Mouse (Mus musculus): ENCODE results near the gene Mtmr14.

The Mtmr14 gene

GRCm38 (mm10) chr6:113237542-113238270 lies at the start of gene Mtmr14:
TSS of gene Mtmr14 (plus strand) at chr6:113237843.
- DNase-seq (ENCODE audit: low spot score in 2 of 2), result peak; percentile 99 to 100

DNA sequence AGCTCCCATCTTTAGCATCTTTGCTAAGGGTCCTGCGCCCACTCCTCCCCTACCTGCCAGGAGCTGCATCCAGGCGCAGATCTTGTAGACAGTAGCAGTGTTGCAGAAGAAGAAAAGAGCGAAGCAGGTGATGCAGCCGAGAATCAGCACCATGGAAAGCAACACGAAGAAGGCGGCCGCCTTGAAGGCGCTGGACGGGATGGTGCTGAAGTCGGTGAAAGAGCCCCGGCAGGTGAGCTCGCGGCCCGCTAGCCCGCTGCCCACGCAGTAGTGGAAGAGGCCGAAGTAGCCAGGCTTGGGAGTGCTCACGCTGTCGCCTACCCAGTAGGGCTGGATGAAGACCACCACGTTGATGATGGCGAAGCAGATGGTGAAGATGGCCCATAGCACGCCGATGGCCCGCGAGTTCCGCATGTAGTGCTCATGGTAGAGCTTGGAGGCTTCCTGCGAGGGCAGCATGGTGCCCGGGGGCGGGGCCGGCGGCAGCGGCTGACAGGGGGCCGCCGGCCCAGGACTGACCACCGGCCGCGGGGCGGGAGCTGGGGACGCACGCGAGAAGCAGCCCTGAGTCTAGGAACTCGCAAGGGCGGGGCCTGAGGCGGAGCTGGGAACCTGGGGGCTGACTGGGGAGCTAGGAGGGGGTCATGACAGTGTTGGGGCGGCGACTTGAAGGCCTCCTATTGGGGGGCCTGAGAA lies 43.7 kb upstream of the Mtmr14 start:
- DNase-seq (ENCODE audit: low spot score in 2 of 2), result peak in 1 of 2 experiments; percentile 12

- no peak for DNase-seq (ENCODE audit: low spot score in 2 of 2)
These were observed 43.2 kb upstream of the Mtmr14 start for GRCm38 (mm10) chr6:113194517-113194840.

GRCm38 (mm10) chr6:113194841-113195595 lies 42.6 kb upstream of the Mtmr14 start, which contains the start of gene Lhfpl4:
TSS of gene Lhfpl4 (minus strand) at chr6:113195384.
- DNase-seq (ENCODE audit: low spot score in 2 of 2), result no peak

DNA sequence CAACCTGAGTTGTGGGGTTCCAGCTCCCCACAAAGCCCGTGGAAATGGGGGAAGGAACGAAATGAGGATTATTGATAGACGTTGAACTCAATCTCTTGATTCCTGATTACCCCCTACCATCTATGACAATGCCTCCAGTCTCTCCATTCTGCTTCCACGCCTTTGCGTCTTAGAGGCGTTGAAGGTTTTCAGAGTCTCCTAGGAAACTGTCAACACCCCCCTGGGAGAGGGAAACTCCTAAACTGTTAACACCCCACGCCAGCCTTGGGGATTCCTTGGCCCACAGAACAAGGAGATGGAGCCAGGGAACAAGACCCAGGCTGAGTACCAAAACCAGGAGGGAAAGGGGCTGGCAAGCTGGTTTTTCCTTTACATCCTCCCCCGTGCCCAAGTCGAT lies 42.0 kb upstream of the Mtmr14 start:
- no peak for DNase-seq (ENCODE audit: low spot score in 2 of 2)

- no peak for DNase-seq (ENCODE audit: low spot score in 2 of 2)
These were observed 21.4 kb upstream of the Mtmr14 start for GRCm38 (mm10) chr6:113216280-113216679.

DNA sequence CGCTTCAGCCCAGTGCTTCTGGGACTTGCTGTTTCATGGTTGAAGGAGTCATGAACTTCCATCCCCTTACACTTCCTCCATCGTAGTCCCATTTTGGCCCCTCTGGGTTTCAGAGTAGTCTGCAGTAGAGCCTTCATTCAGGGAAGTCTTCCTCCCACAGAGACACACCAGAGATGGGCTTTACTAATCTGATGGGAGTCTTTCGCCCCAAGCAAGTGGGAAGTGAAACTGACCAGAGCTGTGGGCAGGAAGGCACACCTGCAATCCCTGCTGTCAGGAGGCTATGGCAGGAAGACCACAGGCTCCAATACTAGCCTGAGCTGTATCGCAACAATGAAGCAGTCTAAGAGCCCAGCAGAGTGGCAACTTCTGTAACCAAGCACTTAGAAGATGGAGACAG lies 11.8 kb upstream of the Mtmr14 start:
- peak in 1 of 2 experiments; percentile 12 for DNase-seq (ENCODE audit: low spot score in 2 of 2)

- DNase-seq (ENCODE audit: low spot score in 2 of 2), result no peak
These were observed 10.9 kb upstream of the Mtmr14 start for GRCm38 (mm10) chr6:113226705-113227104.

GRCm38 (mm10) chr6:113235141-113235540 lies 2.5 kb upstream of the Mtmr14 start:
- DNase-seq (ENCODE audit: low spot score in 2 of 2), result no peak

GRCm38 (mm10) chr6:113238442-113238841 lies 799 bp downstream of the Mtmr14 start:
- DNase-seq (ENCODE audit: low spot score in 2 of 2), result peak; percentile 54 to 58

DNA sequence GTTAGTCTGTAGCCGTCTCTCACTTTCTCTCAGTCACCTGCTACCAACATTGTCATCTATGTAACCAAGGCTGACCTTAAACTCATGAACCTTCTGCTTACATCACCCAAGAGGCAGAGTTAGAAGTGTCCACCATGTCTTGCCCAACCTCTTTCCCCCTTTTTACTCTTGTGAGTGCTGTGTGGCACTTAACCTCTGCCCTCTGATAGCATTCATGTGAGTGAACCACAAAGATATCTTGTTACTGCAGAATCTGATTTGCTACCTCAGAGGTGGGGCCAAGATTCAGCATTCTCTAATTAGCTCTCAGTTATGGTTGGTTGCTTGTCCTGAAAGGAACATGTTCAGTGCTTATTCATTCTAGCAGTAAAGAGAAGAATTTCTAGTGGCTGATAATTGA lies 5.1 kb downstream of the Mtmr14 start:
- no peak for DNase-seq (ENCODE audit: low spot score in 2 of 2)

DNA sequence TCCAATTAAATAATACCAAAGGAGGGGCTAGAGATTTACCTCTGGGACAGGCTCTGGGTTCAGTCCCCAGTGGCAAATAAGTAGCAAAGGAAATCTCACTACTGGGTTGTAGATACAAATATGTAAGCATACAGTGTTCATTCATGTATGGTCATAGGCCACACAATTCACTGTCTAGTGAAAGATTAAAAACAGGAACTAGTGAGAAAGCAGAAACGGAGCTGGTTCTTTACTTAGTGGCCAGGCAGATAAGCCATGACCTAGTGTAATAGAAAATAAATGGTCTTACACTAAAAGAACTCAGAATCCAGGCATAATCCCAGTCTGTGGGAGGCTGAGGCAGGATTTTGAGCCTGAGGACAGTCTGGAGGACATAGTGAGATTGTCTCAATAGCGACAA lies 7.9 kb downstream of the Mtmr14 start:
- DNase-seq (ENCODE audit: low spot score in 2 of 2), result no peak

DNA sequence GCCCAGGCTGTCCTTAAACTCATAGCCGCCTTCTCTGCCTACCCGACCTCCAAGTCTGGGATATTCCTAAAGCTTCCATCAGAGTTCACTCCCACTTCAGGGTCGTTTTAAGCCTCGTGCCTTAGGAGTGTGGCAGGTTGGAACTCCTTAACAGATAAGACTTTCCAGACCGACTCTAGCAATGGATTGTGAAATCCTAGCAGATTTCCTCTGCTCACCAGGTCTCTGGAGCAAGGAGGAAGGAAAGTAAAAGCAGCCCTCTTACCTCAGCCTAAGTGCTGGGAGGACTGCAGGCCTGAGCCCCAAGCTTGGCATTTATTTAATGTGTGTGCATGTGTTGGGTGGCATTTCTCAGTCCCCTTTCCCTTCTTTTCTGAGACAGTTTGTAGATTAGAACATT lies 13.1 kb downstream of the Mtmr14 start:
- no peak for DNase-seq (ENCODE audit: low spot score in 2 of 2)

DNA sequence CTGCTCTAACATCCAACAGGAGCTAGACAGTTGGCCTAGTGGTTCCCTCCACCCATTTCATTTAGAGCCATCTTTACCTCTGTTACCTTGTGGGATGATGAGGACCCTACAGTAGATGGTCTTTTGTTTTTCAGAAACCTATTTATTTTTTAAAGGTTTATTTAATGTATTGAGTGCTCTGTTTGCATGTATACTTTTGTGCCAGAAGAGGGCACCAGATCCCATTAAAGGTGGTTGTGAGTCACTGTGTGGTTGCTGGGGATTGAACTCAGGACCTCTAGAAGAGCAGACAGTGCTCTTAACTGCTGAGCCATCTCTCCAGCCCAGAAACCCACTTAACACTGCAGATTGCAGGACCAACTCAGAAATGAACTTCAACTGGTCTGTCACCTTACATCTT lies 14.3 kb downstream of the Mtmr14 start:
- DNase-seq (ENCODE audit: low spot score in 2 of 2), result no peak

DNA sequence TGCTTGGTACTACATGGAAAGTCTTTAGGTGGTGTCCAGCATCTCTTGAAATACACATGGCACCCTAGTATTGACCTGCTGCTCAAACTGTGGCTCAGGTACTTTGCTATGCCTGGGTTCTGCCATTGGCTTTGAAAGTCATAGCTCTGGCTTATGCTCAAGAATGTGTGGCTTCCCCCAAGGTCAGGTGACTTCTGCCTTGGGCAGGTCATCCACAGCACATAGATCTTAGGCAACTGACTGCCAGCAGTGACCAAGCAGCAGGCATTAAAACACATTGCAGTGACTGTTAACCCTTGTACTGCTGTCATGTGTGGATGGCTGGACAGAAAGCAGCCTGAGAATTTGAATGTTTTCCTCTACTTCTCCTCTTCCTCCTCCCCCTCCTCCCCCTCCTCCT lies 17.3 kb downstream of the Mtmr14 start:
- no peak for DNase-seq (ENCODE audit: low spot score in 2 of 2)

- DNase-seq (ENCODE audit: low spot score in 2 of 2), result peak in 1 of 2 experiments; percentile 10
These were observed 23.7 kb downstream of the Mtmr14 start for GRCm38 (mm10) chr6:113261174-113261858.

DNA sequence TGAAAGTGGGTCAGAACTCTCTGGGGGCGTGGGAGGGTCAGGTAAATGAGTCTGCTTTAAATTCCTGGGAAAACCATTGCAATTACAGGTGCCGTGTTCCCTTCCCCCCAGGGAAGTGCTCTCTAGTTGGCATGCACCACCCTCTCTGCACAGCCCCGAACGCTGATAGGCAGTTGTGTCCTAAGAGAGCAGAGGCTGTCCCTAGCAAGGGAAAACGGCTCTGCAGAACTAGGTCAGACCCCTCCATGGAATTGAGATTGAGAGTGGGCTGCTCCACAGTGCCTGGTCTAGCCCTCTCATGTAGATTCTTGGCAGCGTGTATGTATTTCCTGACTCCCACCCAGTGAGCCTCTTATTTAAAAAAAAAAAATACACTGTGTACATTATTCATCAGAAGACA lies 25.9 kb downstream of the Mtmr14 start:
- no peak for DNase-seq (ENCODE audit: low spot score in 2 of 2)

DNA sequence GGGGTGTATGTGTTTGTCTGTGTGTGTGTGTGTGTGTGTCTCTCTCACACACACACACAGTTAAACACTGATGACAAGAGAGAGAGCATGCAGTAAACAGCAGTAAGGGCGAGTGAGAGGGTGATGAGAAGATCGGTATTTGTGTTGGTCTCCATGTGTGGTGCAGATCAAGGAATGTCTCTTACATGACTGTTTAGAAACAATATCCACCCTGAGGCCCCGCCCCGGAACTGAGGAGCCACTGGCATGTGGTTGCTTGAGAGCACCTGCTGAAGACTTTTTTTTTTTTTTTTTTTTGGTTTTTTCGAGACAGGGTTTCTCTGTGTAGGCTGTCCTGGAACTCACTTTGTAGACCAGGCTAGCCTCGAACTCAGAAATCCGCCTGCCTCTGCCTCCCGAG lies 26.8 kb downstream of the Mtmr14 start:
- no peak for DNase-seq (ENCODE audit: low spot score in 2 of 2)

DNA sequence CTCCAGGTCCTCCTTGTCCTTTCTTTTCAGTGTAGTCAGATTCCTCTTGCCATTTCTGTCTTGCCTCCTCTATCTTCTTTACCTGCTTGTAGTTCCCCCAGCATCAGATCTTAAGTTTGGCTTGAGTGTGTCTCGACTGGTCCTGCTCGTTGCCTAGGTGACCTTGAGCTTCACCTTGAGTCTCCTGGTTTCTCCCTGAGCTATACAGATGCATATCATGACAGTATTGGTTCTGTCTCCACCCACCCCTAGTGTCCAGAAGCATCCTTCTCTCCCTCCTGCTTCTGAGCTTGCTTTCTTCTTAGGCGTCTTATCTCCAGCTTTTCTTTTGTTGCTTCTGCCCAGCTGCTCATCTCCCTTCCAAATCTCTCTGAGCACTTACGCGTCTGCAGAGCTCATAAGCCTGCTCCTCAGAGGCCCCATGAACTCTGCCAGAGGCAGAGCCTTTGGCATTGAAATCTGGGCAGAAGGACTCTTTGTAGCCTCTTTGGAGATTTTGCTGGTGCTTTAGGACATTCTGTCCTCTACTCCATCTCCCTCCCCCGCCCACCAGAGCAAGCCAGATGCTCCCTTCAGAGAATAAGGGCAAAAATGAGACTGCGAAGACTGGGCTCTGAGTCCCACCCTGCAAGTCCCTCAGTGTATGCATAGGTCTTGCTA lies 29.5 kb downstream of the Mtmr14 start:
- DNase-seq (ENCODE audit: low spot score in 2 of 2), result no peak

DNA sequence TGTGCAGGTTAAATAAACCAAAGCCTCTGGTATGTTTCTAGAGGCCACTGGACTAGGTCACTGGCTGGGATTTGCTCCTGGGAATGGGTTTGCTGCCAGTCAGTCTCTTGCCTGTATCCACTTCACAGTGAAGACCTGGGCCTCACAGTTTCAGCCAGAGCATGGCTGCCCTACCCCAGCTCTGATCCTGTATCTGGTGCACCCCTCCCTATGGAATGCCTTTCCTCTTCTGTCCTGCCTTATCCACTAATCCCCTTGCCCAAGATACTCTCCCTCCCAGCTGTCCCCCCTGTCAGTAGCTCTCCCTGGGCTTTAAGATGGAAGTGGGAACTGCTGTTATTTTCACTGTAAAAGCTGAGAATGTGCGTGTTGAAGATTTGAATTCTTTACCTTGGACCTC lies 30.3 kb downstream of the Mtmr14 start:
- DNase-seq (ENCODE audit: low spot score in 2 of 2), result no peak

DNA sequence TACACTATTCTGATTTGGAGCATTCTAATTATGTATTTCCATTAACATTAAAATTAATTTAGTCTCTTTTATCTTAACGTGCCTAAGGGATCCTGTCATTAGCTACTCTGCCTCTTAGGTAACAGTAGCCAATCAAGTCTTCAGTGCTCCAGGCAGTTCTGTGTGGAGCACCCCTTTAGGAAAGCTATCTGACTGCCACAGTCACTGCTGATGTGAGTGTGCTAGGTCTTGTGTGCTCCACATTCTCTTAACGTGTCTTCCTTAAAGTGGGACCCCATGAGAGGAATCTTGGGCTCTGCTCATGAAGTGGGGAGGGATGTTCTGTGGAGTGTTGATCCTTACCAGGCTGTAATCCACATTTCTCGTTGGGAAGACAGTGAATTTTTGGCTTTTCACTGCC lies 34.7 kb downstream of the Mtmr14 start:
- DNase-seq (ENCODE audit: low spot score in 2 of 2), result no peak

- no peak for DNase-seq (ENCODE audit: low spot score in 2 of 2)
These were observed 39.2 kb downstream of the Mtmr14 start for GRCm38 (mm10) chr6:113276846-113277245.

Measured in natural killer cell, adult 2 months (primary cell).